Mouse (Mus musculus) lung, embryonic 15.5 days (tissue): ENCODE data around the gene Mettl21c. TPM values are rescaled to one million over a fixed set of nuclear protein-coding genes. Genes with fewer than 3 reads are reported as not detected.
A peak's percentile ranks its signal among the peaks of the same experiment; 100 is the strongest.
"Not testable (repeated sequence)": the region's sequence is repeated elsewhere in the genome, so short reads cannot be mapped to it uniquely, and the experiment has no call there.

Experiments used
- ATAC-seq: fragments of 200-750 bp; cut with Nextera tagmentation; 2 replicates; pipeline ENCODE4 v1.8.0; 2017; ENCODE audit warnings: moderate number of reproducible peaks, borderline replicate concordance; ENCODE audit not compliant: low FRiP score, low TSS enrichment; ENCODE audit errors: extremely low read depth
- H3K27ac ChIP-seq: fragments of 300-500 bp; sonication (generic); 2 replicates; pipeline ENCODE4 v1.5.1; 2015; ENCODE audit warnings: moderate library complexity, mild to moderate bottlenecking, inconsistent platforms
- H3K27me3 ChIP-seq: fragments of 300-500 bp; sonication (generic); 2 replicates; pipeline ENCODE4 v1.6.1; 2015; ENCODE audit warnings: inconsistent platforms
- H3K36me3 ChIP-seq: fragments of 300-500 bp; sonication (generic); 2 replicates; pipeline ENCODE4 v1.6.1; 2015; ENCODE audit warnings: inconsistent platforms
- H3K4me1 ChIP-seq: fragments of 300-500 bp; sonication (generic); 2 replicates; pipeline ENCODE4 v1.6.1; 2015; ENCODE audit warnings: inconsistent platforms
- H3K4me2 ChIP-seq: fragments of 300-500 bp; sonication (generic); 2 replicates; pipeline ENCODE4 v1.6.1; 2015; ENCODE audit warnings: inconsistent platforms, mild to moderate bottlenecking, moderate library complexity
- H3K4me3 ChIP-seq: fragments of 300-500 bp; sonication (generic); 2 replicates; pipeline ENCODE4 v1.5.1; 2015; ENCODE audit warnings: mild to moderate bottlenecking, inconsistent platforms
- H3K9ac ChIP-seq: fragments of 300-500 bp; sonication (generic); 2 replicates; pipeline ENCODE4 v1.6.1; 2015; ENCODE audit warnings: inconsistent platforms
- H3K9me3 ChIP-seq: fragments of 300-500 bp; sonication (generic); 2 replicates; pipeline ENCODE4 v1.6.1; 2016; ENCODE audit warnings: inconsistent platforms
- WGBS: fragments of 180-500 bp; shearing (Covaris S2); methylation state at CpG from one replicate; pipeline ENCODE4 v1.1.7; 2015; 5-methylcytosine and 5-hydroxymethylcytosine counted together
- polyA plus RNA-seq: library from polyadenylated mRNA; unstranded; fragments of >200 nt; fragmentation: Nextera tagmentation; extraction: Ambion mirVana; gene quantifications from 2 replicates; pipeline ENCODE4 v1.2.1, GENCODE M21; 2015

Gene Mettl21c
- 0.28 and 0.35 TPM in 2 replicates for polyA plus RNA-seq

- no peak for ATAC-seq
- Histone ChIP-seq H3K36me3 (no peaks in the 10 kb centered on the region), H3K27me3 (no peaks in the 10 kb centered on the region), H3K4me2 (no peak within 1 kb of the TSS), H3K4me3 (no peak within 1 kb of the TSS), H3K9ac (no peak within 1 kb of the TSS), H3K9me3 (no peaks in the 10 kb centered on the region), H3K27ac (no peak within 1 kb of the TSS), H3K4me1 (no peaks in the 10 kb centered on the region)
Observed at GRCm38 (mm10) chr1:44019934-44020333, at the start of gene Mettl21c. TSS of gene Mettl21c (minus strand) at chr1:44020034.

- Histone ChIP-seq H3K27ac (no peak overlapping the region), H3K27me3 (no peaks in the 10 kb centered on the region)
Observed at GRCm38 (mm10) chr1:44064625-44065024, 44.8 kb upstream of the Mettl21c start.

GRCm38 (mm10) chr1:44063439-44063838 lies 43.6 kb upstream of the Mettl21c start:
- Histone ChIP-seq H3K4me3 (no peak overlapping the region), H3K4me1 (no peaks in the 10 kb centered on the region), H3K9ac (no peak overlapping the region), H3K27ac (no peak overlapping the region), H3K36me3 (no peaks in the 10 kb centered on the region), H3K4me2 (no peak overlapping the region), H3K9me3 (no peaks in the 10 kb centered on the region), H3K27me3 (no peaks in the 10 kb centered on the region)
- ATAC-seq = no peak
- 92% methylated on average over 6 of the region's 6 CpGs for WGBS

More at GRCm38 (mm10) chr1:44064625-44065024, 44.8 kb upstream of the Mettl21c start:
- 0% methylated on average over 1 of the region's 1 CpGs for WGBS
- H3K4me1 ChIP-seq = no peaks in the 10 kb centered on the region
- H3K4me2 ChIP-seq = no peak overlapping the region
- no peak for ATAC-seq
- H3K9ac ChIP-seq = no peak overlapping the region
- H3K4me3 ChIP-seq = no peak overlapping the region
- no peaks in the 10 kb centered on the region for H3K36me3 ChIP-seq
- H3K9me3 ChIP-seq = no peaks in the 10 kb centered on the region

GRCm38 (mm10) chr1:44061836-44062235 lies 42.0 kb upstream of the Mettl21c start, which contains the start of gene Gm8251:
TSS of gene Gm8251 (minus strand) at chr1:44061936.
- H3K27ac ChIP-seq = no peak within 1 kb of the TSS
- H3K36me3 ChIP-seq = no peaks in the 10 kb centered on the region
- H3K9ac ChIP-seq = no peak within 1 kb of the TSS
- no peak for ATAC-seq
- no peaks in the 10 kb centered on the region for H3K4me1 ChIP-seq
- no peak within 1 kb of the TSS for H3K4me3 ChIP-seq
- no peak within 1 kb of the TSS for H3K4me2 ChIP-seq
- no peaks in the 10 kb centered on the region for H3K9me3 ChIP-seq
- 89% methylated on average over 2 of the region's 2 CpGs for WGBS
- no peaks in the 10 kb centered on the region for H3K27me3 ChIP-seq

GRCm38 (mm10) chr1:44057805-44058204 lies 38.0 kb upstream of the Mettl21c start:
- no peak overlapping the region for H3K27ac ChIP-seq
- no peak overlapping the region for H3K4me3 ChIP-seq
- no peaks in the 10 kb centered on the region for H3K27me3 ChIP-seq
- H3K4me2 ChIP-seq = no peak overlapping the region
- H3K9me3 ChIP-seq = no peaks in the 10 kb centered on the region
- WGBS = 66% methylated on average over 3 of the region's 3 CpGs
- no peak for ATAC-seq
- H3K4me1 ChIP-seq = no peaks in the 10 kb centered on the region
- no peaks in the 10 kb centered on the region for H3K36me3 ChIP-seq
- H3K9ac ChIP-seq = no peak overlapping the region

GRCm38 (mm10) chr1:44046556-44046955 lies 26.7 kb upstream of the Mettl21c start:
- Histone ChIP-seq H3K9ac (no peak overlapping the region), H3K27me3 (no peaks in the 10 kb centered on the region), H3K36me3 (no peaks in the 10 kb centered on the region), H3K4me1 (no peaks in the 10 kb centered on the region), H3K4me3 (no peak overlapping the region), H3K4me2 (no peak overlapping the region), H3K9me3 (no peaks in the 10 kb centered on the region), H3K27ac (no peak overlapping the region)
- no peak for ATAC-seq
- 49% methylated on average over 2 of the region's 2 CpGs for WGBS

GRCm38 (mm10) chr1:44045689-44046088 lies 25.9 kb upstream of the Mettl21c start:
- H3K9me3 ChIP-seq, H3K4me2 ChIP-seq, H3K36me3 ChIP-seq, H3K27ac ChIP-seq, H3K4me3 ChIP-seq, ATAC-seq, H3K4me1 ChIP-seq, H3K9ac ChIP-seq, H3K27me3 ChIP-seq: not testable (repeated sequence)
- 82% methylated on average over 5 of the region's 5 CpGs for WGBS

- Histone ChIP-seq H3K9me3 (no peaks in the 10 kb centered on the region), H3K4me1 (no peaks in the 10 kb centered on the region), H3K4me3 (peak overlapping the region; percentile 43), H3K9ac (peak overlapping the region; percentile 36), H3K36me3 (no peaks in the 10 kb centered on the region), H3K27me3 (no peaks in the 10 kb centered on the region), H3K4me2 (peak overlapping the region; percentile 71), H3K27ac (no peak overlapping the region)
- ATAC-seq = no peak
- 0% methylated on average over 6 of the region's 6 CpGs for WGBS
Observed at GRCm38 (mm10) chr1:44042555-44042915, 22.7 kb upstream of the Mettl21c start.

- Histone ChIP-seq H3K4me2 (peak overlapping the region; percentile 71), H3K4me1 (no peaks in the 10 kb centered on the region), H3K9me3 (no peaks in the 10 kb centered on the region), H3K9ac (peak overlapping the region; percentile 36), H3K27me3 (no peaks in the 10 kb centered on the region), H3K4me3 (peak overlapping the region; percentile 43), H3K36me3 (no peaks in the 10 kb centered on the region), H3K27ac (no peak overlapping the region)
- ATAC-seq = peak; percentile 55; the same call in 1 of the 2 replicates
- 2% methylated on average over 17 of the region's 17 CpGs for WGBS
Observed at GRCm38 (mm10) chr1:44041797-44042554, 22.1 kb upstream of the Mettl21c start.

- 77% methylated on average over 5 of the region's 5 CpGs for WGBS
- Histone ChIP-seq H3K36me3 (no peaks in the 10 kb centered on the region), H3K9ac (no peak overlapping the region), H3K4me1 (no peaks in the 10 kb centered on the region), H3K9me3 (no peaks in the 10 kb centered on the region), H3K27ac (no peak overlapping the region), H3K4me3 (no peak overlapping the region), H3K4me2 (no peak overlapping the region), H3K27me3 (no peaks in the 10 kb centered on the region)
- no peak for ATAC-seq
Observed at GRCm38 (mm10) chr1:44032948-44033347, 13.1 kb upstream of the Mettl21c start.

GRCm38 (mm10) chr1:44032213-44032612 lies 12.4 kb upstream of the Mettl21c start:
- Histone ChIP-seq H3K27me3 (no peaks in the 10 kb centered on the region), H3K9me3 (no peaks in the 10 kb centered on the region), H3K9ac (no peak overlapping the region), H3K4me2 (no peak overlapping the region), H3K27ac (no peak overlapping the region), H3K4me1 (no peaks in the 10 kb centered on the region), H3K36me3 (no peaks in the 10 kb centered on the region), H3K4me3 (no peak overlapping the region)
- WGBS = 51% methylated on average over 2 of the region's 2 CpGs
- no peak for ATAC-seq

- Histone ChIP-seq H3K4me2 (no peak overlapping the region), H3K4me1 (no peaks in the 10 kb centered on the region), H3K36me3 (no peaks in the 10 kb centered on the region), H3K27ac (no peak overlapping the region), H3K27me3 (no peaks in the 10 kb centered on the region), H3K9ac (no peak overlapping the region), H3K9me3 (no peaks in the 10 kb centered on the region), H3K4me3 (no peak overlapping the region)
- no peak for ATAC-seq
- WGBS = 91% methylated on average over 1 of the region's 1 CpGs
Observed at GRCm38 (mm10) chr1:44027651-44028050, 7.8 kb upstream of the Mettl21c start.
